Mouse (Mus musculus) intestine, embryonic 15.5 days (tissue): ENCODE results near the gene Xpnpep3. TPM values are rescaled to one million over a fixed set of nuclear protein-coding genes. Genes with fewer than 3 reads are reported as not detected.
"Not testable (repeated sequence)": the region's sequence is repeated elsewhere in the genome, so short reads cannot be mapped to it uniquely, and the experiment has no call there.

Experiments
- ATAC-seq: fragments of 200-750 bp; cut with Nextera tagmentation; 2 replicates; pipeline ENCODE4 v1.8.0; 2017; ENCODE audit warnings: moderate TSS enrichment, moderate library complexity
- H3K27ac ChIP-seq: fragments of 300-500 bp; sonication (generic); 2 replicates; pipeline ENCODE4 v1.5.1; 2015; ENCODE audit warnings: mild to moderate bottlenecking, inconsistent platforms
- H3K27me3 ChIP-seq: fragments of 300-500 bp; sonication (generic); replicated peaks from 2 replicates; pipeline ENCODE4 v1.6.1; 2015; ENCODE audit warnings: inconsistent platforms
- H3K36me3 ChIP-seq: fragments of 300-500 bp; sonication (generic); 2 replicates; pipeline ENCODE4 v1.6.1; 2015; ENCODE audit warnings: inconsistent platforms
- H3K4me1 ChIP-seq: fragments of 300-500 bp; sonication (generic); replicated peaks from 2 replicates; pipeline ENCODE4 v1.6.1; 2015; ENCODE audit warnings: inconsistent platforms
- H3K4me2 ChIP-seq: fragments of 300-500 bp; sonication (generic); replicated peaks from 2 replicates; pipeline ENCODE4 v1.6.1; 2015; ENCODE audit warnings: mild to moderate bottlenecking, inconsistent platforms
- H3K4me3 ChIP-seq: fragments of 300-500 bp; sonication (generic); replicated peaks from 2 replicates; pipeline ENCODE4 v1.5.1; 2015; ENCODE audit warnings: inconsistent platforms
- H3K9ac ChIP-seq: fragments of 300-500 bp; sonication (generic); 2 replicates; pipeline ENCODE4 v1.6.1; 2015; ENCODE audit warnings: inconsistent platforms
- H3K9me3 ChIP-seq: fragments of 300-500 bp; sonication (generic); 2 replicates; pipeline ENCODE4 v1.6.1; 2016; ENCODE audit warnings: inconsistent platforms
- WGBS: fragments of 180-500 bp; shearing (Covaris S2); methylation state at CpG from one replicate; pipeline ENCODE4 v1.1.7; 2015; 5-methylcytosine and 5-hydroxymethylcytosine counted together
- polyA plus RNA-seq: library from polyadenylated mRNA; unstranded; fragments of >200 nt; fragmentation: Nextera tagmentation; extraction: Ambion mirVana; gene quantifications from 2 replicates; pipeline ENCODE4 v1.2.1, GENCODE M21; 2015

Xpnpep3 gene
- polyA plus RNA-seq, 1 experiment from 2014 or later: 8.3 TPM

- 75% methylated on average over 12 of the region's 12 CpGs for WGBS
- no peaks in the 10 kb centered on the region for H3K27me3 ChIP-seq
- H3K4me1 ChIP-seq: peaks cover 3% of the 10 kb centered on the region; the same call in 1 of the 2 replicates
- H3K9ac ChIP-seq: peak overlapping the region; percentile 75; the same call in 1 of the 2 replicates
- H3K36me3 ChIP-seq: 0 out of 2 replicates have a peak, but pooled peaks cover 6% of the 10 kb centered on the region
- peak overlapping the region; percentile 81 for H3K4me2 ChIP-seq
- H3K4me3 ChIP-seq: peak overlapping the region; percentile 65
- ATAC-seq: no peak
- peak overlapping the region; percentile 91 for H3K27ac ChIP-seq
- H3K9me3 ChIP-seq: peaks cover 3% of the 10 kb centered on the region; the same call in 1 of the 2 replicates
Measured at GRCm38 (mm10) chr15:81465016-81465660, 65.2 kb downstream of the Xpnpep3 start.

- H3K27ac ChIP-seq: peak within 1 kb of the TSS; percentile 91
- H3K9ac ChIP-seq: peak within 1 kb of the TSS; percentile 75
- H3K4me3 ChIP-seq: peak within 1 kb of the TSS; percentile 65
- WGBS: under 1% methylated on average over 62 of the region's 62 CpGs
- H3K4me1 ChIP-seq: peaks cover 3% of the 10 kb centered on the region; the same call in 1 of the 2 replicates
- H3K27me3 ChIP-seq: no peaks in the 10 kb centered on the region
- peak within 1 kb of the TSS; percentile 81 for H3K4me2 ChIP-seq
- peak; percentile 99 for ATAC-seq
- H3K9me3 ChIP-seq: peaks cover 3% of the 10 kb centered on the region; the same call in 1 of the 2 replicates
- peaks cover 11% of the 10 kb centered on the region for H3K36me3 ChIP-seq
Measured at GRCm38 (mm10) chr15:81465901-81466737, 66.2 kb downstream of the Xpnpep3 start, which contains the start of gene Rbx1. Rbx1 (plus strand) TSS chr15:81466296.

- Histone ChIP-seq H3K27me3 (no peaks in the 10 kb centered on the region), H3K4me1 (peaks cover 3% of the 10 kb centered on the region; the same call in 1 of the 2 replicates), H3K4me3 (peak overlapping the region; percentile 65), H3K9ac (peak overlapping the region; percentile 65), H3K36me3 (peaks cover 17% of the 10 kb centered on the region), H3K9me3 (peaks cover 3% of the 10 kb centered on the region; the same call in 1 of the 2 replicates), H3K4me2 (peak overlapping the region; percentile 62), H3K27ac (peak overlapping the region; percentile 82)
- 0% methylated on average over 15 of the region's 15 CpGs for WGBS
- peak; percentile 62 for ATAC-seq
Measured at GRCm38 (mm10) chr15:81466738-81467113, 66.8 kb downstream of the Xpnpep3 start.

DNA sequence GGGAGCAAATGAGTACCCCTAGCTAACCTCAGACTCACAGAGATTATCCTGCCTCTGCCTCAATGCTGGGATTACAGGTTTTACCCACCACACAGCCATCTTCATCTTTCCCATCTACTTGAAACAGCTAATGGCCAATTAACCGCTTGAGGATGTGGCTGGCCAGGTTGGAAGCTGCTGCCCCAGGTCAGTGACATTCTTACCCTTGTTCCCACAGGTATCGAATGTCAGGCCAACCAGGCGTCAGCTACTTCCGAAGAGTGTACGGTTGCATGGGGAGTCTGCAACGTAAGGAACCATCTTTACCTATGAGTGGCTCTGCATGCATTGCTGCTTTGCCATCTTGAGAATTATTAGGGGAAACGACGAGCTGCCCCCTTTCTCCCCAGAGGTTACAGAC, 70.8 kb downstream of the Xpnpep3 start:
- Histone ChIP-seq H3K4me3 (no peak overlapping the region), H3K36me3 (peaks cover 40% of the 10 kb centered on the region), H3K9ac (no peak overlapping the region), H3K4me1 (0 out of 2 replicates have a peak, but pooled peaks cover under 1% of the 10 kb centered on the region), H3K27me3 (no peaks in the 10 kb centered on the region), H3K27ac (no peak overlapping the region), H3K4me2 (no peak overlapping the region), H3K9me3 (no peaks in the 10 kb centered on the region)
- ATAC-seq: no peak
- WGBS: 82% methylated on average over 8 of the region's 8 CpGs

DNA sequence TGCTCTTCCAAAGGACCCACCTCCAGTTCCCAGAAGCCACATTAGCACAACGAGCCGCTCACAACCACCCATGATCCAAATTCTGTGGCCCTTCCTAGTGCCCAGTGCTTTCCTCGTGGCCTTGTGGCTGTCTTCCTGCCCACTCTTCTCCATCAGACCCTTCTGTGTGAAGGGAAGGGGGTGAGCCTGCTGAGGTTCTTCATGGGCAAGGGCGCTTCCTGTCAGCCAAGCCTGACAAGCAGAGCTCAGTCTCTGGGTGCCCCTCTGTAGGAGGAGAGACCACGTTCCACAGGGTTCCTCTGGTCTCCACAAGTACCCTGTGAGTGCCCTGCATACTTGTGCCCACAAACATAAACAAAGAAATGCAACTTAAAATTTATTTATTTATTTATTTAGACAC, 72.3 kb downstream of the Xpnpep3 start:
- Histone ChIP-seq H3K27ac (no peak overlapping the region), H3K4me2 (no peak overlapping the region), H3K9me3 (no peaks in the 10 kb centered on the region), H3K4me3 (no peak overlapping the region), H3K4me1 (no peaks in the 10 kb centered on the region), H3K27me3 (no peaks in the 10 kb centered on the region), H3K9ac (no peak overlapping the region), H3K36me3 (peaks cover 40% of the 10 kb centered on the region)
- WGBS: 97% methylated on average over 5 of the region's 5 CpGs
- ATAC-seq: no peak

GRCm38 (mm10) chr15:81475654-81476053, 75.7 kb downstream of the Xpnpep3 start:
- Histone ChIP-seq H3K27ac (no peak overlapping the region), H3K36me3 (peaks cover 34% of the 10 kb centered on the region), H3K4me2 (no peak overlapping the region), H3K27me3 (no peaks in the 10 kb centered on the region), H3K4me3 (no peak overlapping the region), H3K4me1 (no peaks in the 10 kb centered on the region), H3K9me3 (no peaks in the 10 kb centered on the region), H3K9ac (no peak overlapping the region)
- ATAC-seq: no peak
- 38% methylated on average over 3 of the region's 3 CpGs for WGBS

DNA sequence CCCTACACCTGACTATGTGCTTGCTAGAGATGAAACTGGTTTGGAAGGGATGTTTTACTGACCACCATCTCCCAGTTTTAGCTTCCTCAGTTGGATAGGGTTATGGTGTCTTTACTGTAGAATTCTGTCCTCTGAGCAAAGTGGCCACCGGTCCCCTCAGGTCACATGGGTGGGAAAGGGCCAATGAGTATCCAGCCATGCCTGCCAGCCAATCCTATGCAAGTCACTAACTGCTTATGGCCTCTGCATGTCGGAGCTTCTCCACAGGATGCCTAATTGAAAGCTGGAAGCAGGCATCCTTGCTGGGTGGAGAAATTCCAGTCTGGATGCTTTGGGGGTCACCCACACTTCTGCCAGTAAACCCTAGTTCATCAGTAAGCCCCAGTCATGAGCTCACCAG, 76.7 kb downstream of the Xpnpep3 start:
- peaks cover 25% of the 10 kb centered on the region for H3K36me3 ChIP-seq
- no peak overlapping the region for H3K4me2 ChIP-seq
- H3K27ac ChIP-seq: no peak overlapping the region
- no peak overlapping the region for H3K4me3 ChIP-seq
- no peaks in the 10 kb centered on the region for H3K27me3 ChIP-seq
- H3K9me3 ChIP-seq: no peaks in the 10 kb centered on the region
- H3K4me1 ChIP-seq: no peaks in the 10 kb centered on the region
- H3K9ac ChIP-seq: no peak overlapping the region
- 5% methylated on average over 2 of the region's 2 CpGs for WGBS
- ATAC-seq: 0 out of 2 replicates have a peak, but pooled peaks have one; percentile 37

GRCm38 (mm10) chr15:81479446-81480213, 79.7 kb downstream of the Xpnpep3 start:
- H3K27ac ChIP-seq: no peak overlapping the region
- WGBS: 62% methylated on average over 21 of the region's 21 CpGs
- no peak overlapping the region for H3K4me3 ChIP-seq
- H3K36me3 ChIP-seq: peaks cover 3% of the 10 kb centered on the region; the same call in 1 of the 2 replicates
- H3K9ac ChIP-seq: no peak overlapping the region
- H3K27me3 ChIP-seq: no peaks in the 10 kb centered on the region
- no peak for ATAC-seq
- no peaks in the 10 kb centered on the region for H3K9me3 ChIP-seq
- H3K4me1 ChIP-seq: no peaks in the 10 kb centered on the region
- H3K4me2 ChIP-seq: no peak overlapping the region

DNA sequence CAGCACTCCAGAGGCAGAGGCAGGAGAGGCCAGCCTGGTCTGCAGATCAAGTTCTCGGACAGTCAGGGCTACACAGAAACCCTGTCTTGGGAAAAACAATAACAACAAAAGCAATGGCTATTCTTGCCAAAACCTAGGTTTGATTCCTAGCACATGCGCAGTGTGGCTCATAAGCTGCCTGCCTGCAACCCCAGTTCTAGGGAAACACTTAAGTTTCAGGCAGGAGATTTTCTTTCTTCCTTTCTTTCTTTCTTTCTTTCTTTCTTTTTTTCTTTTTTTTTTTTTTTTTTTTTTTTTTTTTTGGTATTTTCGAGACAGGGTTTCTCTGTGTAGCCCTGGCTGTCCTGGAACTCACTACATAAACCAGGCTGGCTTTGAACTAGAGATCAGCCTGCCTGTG, 80.3 kb downstream of the Xpnpep3 start:
- H3K9ac ChIP-seq, H3K4me1 ChIP-seq, ATAC-seq, H3K9me3 ChIP-seq, H3K27ac ChIP-seq, H3K4me2 ChIP-seq, H3K36me3 ChIP-seq, H3K27me3 ChIP-seq, H3K4me3 ChIP-seq: not testable (repeated sequence)
- 69% methylated on average over 3 of the region's 3 CpGs for WGBS

DNA sequence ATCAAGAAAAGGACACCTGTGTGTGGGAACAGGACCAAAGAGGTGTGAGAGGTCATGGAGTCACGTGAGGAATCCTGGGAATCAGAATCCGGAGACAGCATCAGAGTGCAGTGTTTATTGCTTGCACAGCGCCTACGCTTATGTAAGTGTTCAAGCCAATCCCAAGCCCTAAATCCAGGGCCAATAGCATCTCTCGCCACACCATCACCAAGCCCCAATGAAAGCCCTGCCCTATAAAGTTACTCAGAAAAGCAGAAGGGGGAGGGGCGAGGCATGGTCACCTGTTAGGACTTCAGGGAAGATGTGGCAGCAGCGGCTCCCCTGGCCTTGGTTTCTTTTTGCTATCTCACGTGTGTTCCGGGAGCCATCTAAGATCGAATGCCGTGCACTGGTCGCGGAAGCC, 81.0 kb downstream of the Xpnpep3 start:
- no peak overlapping the region for H3K27ac ChIP-seq
- 17% methylated on average over 13 of the region's 13 CpGs for WGBS
- 0 out of 2 replicates have a peak overlapping the region, but pooled peaks have one; percentile 20 for H3K9ac ChIP-seq

GRCm38 (mm10) chr15:81482966-81483365, 83.0 kb downstream of the Xpnpep3 start:
- no peaks in the 10 kb centered on the region for H3K36me3 ChIP-seq
- no peaks in the 10 kb centered on the region for H3K9me3 ChIP-seq
- no peak overlapping the region for H3K27ac ChIP-seq
- no peak overlapping the region for H3K4me3 ChIP-seq
- H3K27me3 ChIP-seq: no peaks in the 10 kb centered on the region
- ATAC-seq: no peak
- no peaks in the 10 kb centered on the region for H3K4me1 ChIP-seq
- WGBS: 87% methylated on average over 2 of the region's 2 CpGs
- no peak overlapping the region for H3K9ac ChIP-seq
- H3K4me2 ChIP-seq: no peak overlapping the region

More for the DNA sequence above, 81.0 kb downstream of the Xpnpep3 start:
- no peaks in the 10 kb centered on the region for H3K9me3 ChIP-seq
- H3K4me3 ChIP-seq: peak overlapping the region; percentile 12
- no peaks in the 10 kb centered on the region for H3K36me3 ChIP-seq
- peak; percentile 84 for ATAC-seq
- no peaks in the 10 kb centered on the region for H3K27me3 ChIP-seq
- H3K4me2 ChIP-seq: peak overlapping the region; percentile 53
- H3K4me1 ChIP-seq: no peaks in the 10 kb centered on the region

GRCm38 (mm10) chr15:81483691-81484090, 83.8 kb downstream of the Xpnpep3 start:
- Histone ChIP-seq H3K27me3 (no peaks in the 10 kb centered on the region), H3K9me3 (no peaks in the 10 kb centered on the region), H3K27ac (no peak overlapping the region), H3K4me3 (no peak overlapping the region), H3K4me1 (no peaks in the 10 kb centered on the region), H3K4me2 (no peak overlapping the region), H3K9ac (no peak overlapping the region), H3K36me3 (no peaks in the 10 kb centered on the region)
- 91% methylated on average over 6 of the region's 6 CpGs for WGBS
- ATAC-seq: no peak
